In the genomic region with DNA sequence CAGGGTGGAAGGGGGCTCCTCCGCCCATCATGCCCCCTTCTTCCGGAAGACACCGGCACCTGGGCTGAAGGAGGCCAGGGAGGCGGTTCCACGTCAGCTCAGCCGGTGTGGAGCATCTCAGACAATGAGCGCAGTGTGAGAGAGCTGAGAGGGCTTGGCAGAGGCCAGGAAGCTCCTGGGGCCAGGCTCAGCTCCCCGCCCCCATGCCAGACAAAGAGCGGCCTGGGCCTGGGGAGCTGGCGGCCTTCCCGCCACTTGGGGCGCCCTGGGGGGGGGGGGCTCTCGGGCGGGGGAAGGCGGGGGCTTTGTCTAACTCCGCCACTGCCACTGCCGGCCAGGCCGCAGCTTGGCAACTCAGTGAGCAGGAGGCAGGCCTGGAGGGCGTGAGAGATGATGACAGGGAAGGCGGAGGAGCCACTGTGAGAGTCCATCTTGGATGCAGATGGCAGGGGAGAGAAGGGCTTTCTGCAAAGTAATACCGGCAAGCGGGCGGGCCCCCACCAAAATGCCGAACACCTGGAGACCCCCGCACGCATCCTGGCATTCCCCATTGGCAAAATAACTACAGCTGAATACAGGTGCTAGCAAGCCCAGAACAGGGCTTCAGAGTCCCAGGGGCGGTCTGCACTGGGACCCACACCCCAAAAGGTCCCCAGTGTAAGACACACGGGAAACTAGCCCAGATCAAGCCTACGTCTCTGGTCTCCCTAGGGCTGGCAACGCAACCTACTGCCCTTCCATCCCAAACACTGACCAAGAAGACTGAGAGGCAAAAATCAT, we compare ENCODE assay signal across 8 mouse cellular contexts. TPM values are rescaled to one million over a fixed set of nuclear protein-coding genes. Genes with fewer than 3 reads are reported as not detected.
DNase-seq lines count a peak whose midpoint lies in the region; ATAC-seq and TF ChIP-seq lines count a peak whose summit lies in the region.

No protein-coding gene starts in this region.

- peak; percentile 37 for TF ChIP-seq CTCF in gastrocnemius, adult 2 months (IDR thresholded peaks at IDR 0.05)

- peak overlapping the region; percentile 89 for H3K4me2 ChIP-seq in hindbrain, embryonic 16.5 days (ENCODE audit: low read length)

- H3K9ac ChIP-seq in hindbrain, embryonic 16.5 days (ENCODE audit: low read depth, low read length): peak overlapping the region; percentile 95

- H3K9me3 ChIP-seq in hindbrain, embryonic 16.5 days (ENCODE audit: control insufficient read depth, low read length): no peaks in the 10 kb centered on the region
- H3K9me3 ChIP-seq in megakaryocyte, embryonic 14.5 days: no peaks in the 10 kb centered on the region

- no peaks in the 10 kb centered on the region for H3K27me3 ChIP-seq in hindbrain, embryonic 16.5 days (replicated peaks; ENCODE audit: control insufficient read depth, insufficient read depth, low read length)
- H3K27me3 ChIP-seq in megakaryocyte, embryonic 14.5 days (replicated peaks): no peaks in the 10 kb centered on the region

- peak overlapping the region; percentile 89 for H3K4me3 ChIP-seq in gastrocnemius, adult 2 months
- peak overlapping the region; percentile 90 for H3K4me3 ChIP-seq in hindbrain, embryonic 16.5 days (ENCODE audit: low read length)
- H3K4me3 ChIP-seq in megakaryocyte, embryonic 14.5 days (replicated peaks): peak overlapping the region; percentile 94

- H3K27ac ChIP-seq in gastrocnemius, adult 2 months: peak overlapping the region; percentile 86
- peak overlapping the region; percentile 98 for H3K27ac ChIP-seq in hindbrain, embryonic 16.5 days (ENCODE audit: low read depth, low read length)

- intact Hi-C loops in gastrocnemius, adult 2 months (cut with DNase I): no loop called here

- ATAC-seq in hindbrain, embryonic 16.5 days: peak; percentile 87

- no peaks in the 10 kb centered on the region for H3K36me3 ChIP-seq in hindbrain, embryonic 16.5 days (ENCODE audit: control insufficient read depth, insufficient read depth, low read length)
- H3K36me3 ChIP-seq in megakaryocyte, embryonic 14.5 days (replicated peaks; ENCODE audit: low read length): peaks cover 24% of the 10 kb centered on the region

- under 1% methylated on average over 22 of the region's 30 CpGs for WGBS in hindbrain, embryonic 16.5 days

- DNase-seq in WW6 (ENCODE audit: low read depth, low spot score): peak; percentile 50
- DNase-seq in cerebellum, postnatal 4 days (ENCODE audit: low spot score in 2 of 2): peak; percentile 72 to 88
- peak; percentile 80 for DNase-seq in gastrocnemius, adult 2 months
- DNase-seq in left cerebral cortex, adult 8-10 months (ENCODE audit: low spot score in 2 of 2): peak; percentile 43 to 83
- DNase-seq in right cerebral cortex, postnatal 10 days (ENCODE audit: low spot score in 2 of 2): peak; percentile 91 to 93
- peak; percentile 55 for DNase-seq in urinary bladder, postnatal 25 days (ENCODE audit: low spot score)

- H3K4me1 ChIP-seq in hindbrain, embryonic 16.5 days (ENCODE audit: control insufficient read depth, insufficient read depth, low read depth, low read length): peaks cover 36% of the 10 kb centered on the region
- peaks cover 51% of the 10 kb centered on the region for H3K4me1 ChIP-seq in megakaryocyte, embryonic 14.5 days

RNA-seq across cellular contexts. Expression of a gene that starts 10.6 kb away (rescaled TPM):
- total RNA-seq in gastrocnemius, adult 2 months (2021): 100 to 1,000 TPM; 140 to 141 TPM
- polyA plus RNA-seq in hindbrain, embryonic 16.5 days (2015; fragmentation: Nextera tagmentation; extraction: Ambion mirVana): 48.7 and 51.1 TPM in 2 replicates
- total RNA-seq in left cerebral cortex, adult 8-10 months (2022): 100 to 1,000 TPM; 126 to 160 (median 136) TPM
- polyA plus RNA-seq in megakaryocyte, embryonic 14.5 days (2012; ENCODE audit: insufficient read depth, low replicate concordance): 125 and 160 TPM in 2 replicates

RNA-seq across cellular contexts. Expression of a gene that starts 24.4 kb away (rescaled TPM):
- total RNA-seq in gastrocnemius, adult 2 months (2021): 1 to 10 TPM; 6.2 to 8.7 TPM
- 13.3 and 14.2 TPM in 2 replicates for polyA plus RNA-seq in hindbrain, embryonic 16.5 days (2015; fragmentation: Nextera tagmentation; extraction: Ambion mirVana)
- total RNA-seq in left cerebral cortex, adult 8-10 months (2022): 10 to 100 TPM in 3 of 4 experiments, 1 to 10 TPM in 1; 9.1 to 14.1 (median 12.8) TPM
- 1.7 and 5.7 TPM in 2 replicates for polyA plus RNA-seq in megakaryocyte, embryonic 14.5 days (2012; ENCODE audit: insufficient read depth, low replicate concordance)

RNA-seq across cellular contexts. Expression of a gene that starts 24.6 kb away (rescaled TPM):
- 1 to 10 TPM; 2.7 to 3.4 TPM for total RNA-seq in gastrocnemius, adult 2 months (2021)
- 9.1 and 9.9 TPM in 2 replicates for polyA plus RNA-seq in hindbrain, embryonic 16.5 days (2015; fragmentation: Nextera tagmentation; extraction: Ambion mirVana)
- total RNA-seq in left cerebral cortex, adult 8-10 months (2022): 10 to 100 TPM; 23.8 to 29.4 (median 27.1) TPM
- 1.8 TPM in 1 of 2 replicates, not detected in the other for polyA plus RNA-seq in megakaryocyte, embryonic 14.5 days (2012; ENCODE audit: insufficient read depth, low replicate concordance)

Comparison
In these comparisons a context has a peak if more than half of its experiments do, and no peak if none do; other contexts are left out.
1. Peak in every context shown above with its lines: DNase-seq, ATAC-seq, H3K4me3 ChIP-seq and H3K27ac ChIP-seq.
2. RNA of a gene that starts 24.6 kb away (total RNA-seq): 23.8 to 29.4 TPM in left cerebral cortex, adult 8-10 months; 2.7 to 3.4 TPM in gastrocnemius, adult 2 months; every median in the first group is over 4 times any median in the second.